Mouse (Mus musculus): ENCODE results near the gene Nxn.

Gene Nxn

GRCm38 (mm10) chr11:76328084-76328483 lies 70.9 kb downstream of the Nxn start:
- no peak for DNase-seq

- no peak for DNase-seq
Measured at GRCm38 (mm10) chr11:76326672-76327071, 72.3 kb downstream of the Nxn start.

GRCm38 (mm10) chr11:76326051-76326450 lies 72.9 kb downstream of the Nxn start:
- no peak for DNase-seq

GRCm38 (mm10) chr11:76324801-76325200 lies 74.1 kb downstream of the Nxn start:
- no peak for DNase-seq

GRCm38 (mm10) chr11:76324207-76324606 lies 74.7 kb downstream of the Nxn start:
- no peak for DNase-seq

- peak; percentile 59 to 70 for DNase-seq
Measured at GRCm38 (mm10) chr11:76322939-76323338, 76.0 kb downstream of the Nxn start.

- no peak for DNase-seq
Measured at GRCm38 (mm10) chr11:76322081-76322480, 76.9 kb downstream of the Nxn start.

GRCm38 (mm10) chr11:76320475-76320874 lies 78.5 kb downstream of the Nxn start:
- no peak for DNase-seq

- no peak for DNase-seq
Measured at GRCm38 (mm10) chr11:76319714-76320435, 79.1 kb downstream of the Nxn start.

- no peak for DNase-seq
Measured at GRCm38 (mm10) chr11:76317904-76318303, 81.0 kb downstream of the Nxn start.

GRCm38 (mm10) chr11:76315785-76316444 lies 83.0 kb downstream of the Nxn start:
- DNase-seq: no peak

GRCm38 (mm10) chr11:76314741-76315140 lies 84.2 kb downstream of the Nxn start:
- DNase-seq: no peak

- DNase-seq: no peak
Measured at GRCm38 (mm10) chr11:76314140-76314539, 84.8 kb downstream of the Nxn start.

GRCm38 (mm10) chr11:76312805-76313204 lies 86.1 kb downstream of the Nxn start:
- DNase-seq: no peak

- DNase-seq: no peak
Measured at GRCm38 (mm10) chr11:76311224-76312000, 87.5 kb downstream of the Nxn start.

GRCm38 (mm10) chr11:76309868-76310267 lies 89.1 kb downstream of the Nxn start:
- peak in 1 of 2 experiments; percentile 55 for DNase-seq

- DNase-seq: no peak
Measured at GRCm38 (mm10) chr11:76309072-76309471, 89.9 kb downstream of the Nxn start.

GRCm38 (mm10) chr11:76306769-76307168 lies 92.2 kb downstream of the Nxn start:
- no peak for DNase-seq

GRCm38 (mm10) chr11:76305571-76305970 lies 93.4 kb downstream of the Nxn start:
- DNase-seq: no peak

GRCm38 (mm10) chr11:76303368-76303767 lies 95.6 kb downstream of the Nxn start:
- no peak for DNase-seq

- DNase-seq: no peak
Measured at GRCm38 (mm10) chr11:76300862-76301261, 98.1 kb downstream of the Nxn start.

GRCm38 (mm10) chr11:76298457-76299000 lies 100.4 kb downstream of the Nxn start:
- no peak for DNase-seq

- no peak for DNase-seq
Measured at GRCm38 (mm10) chr11:76297252-76297651, 101.7 kb downstream of the Nxn start.

Data from cerebellum, adult 18-20 months (tissue).